Mouse (Mus musculus) forebrain, embryonic 10.5 days (tissue): Measurements from ENCODE around the gene Lclat1. TPM values are rescaled to one million over a fixed set of nuclear protein-coding genes. Genes with fewer than 3 reads are reported as not detected.
"Not testable (repeated sequence)": the region's sequence is repeated elsewhere in the genome, so short reads cannot be mapped to it uniquely, and the experiment has no call there.

Source experiments
- DNase-seq: peaks from one replicate; pipeline ENCODE4 v3.0.0-alpha.2; 2017; ENCODE audit warnings: low spot score; ENCODE audit errors: extremely low spot score
- H3K27ac ChIP-seq: fragments of 300-500 bp; sonication (generic); 2 replicates; pipeline ENCODE4 v1.5.1; 2016; ENCODE audit warnings: mild to moderate bottlenecking
- H3K27me3 ChIP-seq: fragments of 300-500 bp; sonication (generic); 2 replicates; pipeline ENCODE4 v1.6.1; 2016; ENCODE audit warnings: mild to moderate bottlenecking; ENCODE audit not compliant: poor library complexity, severe bottlenecking
- H3K36me3 ChIP-seq: fragments of 300-500 bp; sonication (generic); replicated peaks from 2 replicates; pipeline ENCODE4 v1.6.1; 2016; ENCODE audit warnings: mild to moderate bottlenecking, moderate library complexity
- H3K4me1 ChIP-seq: fragments of 300-500 bp; sonication (generic); 2 replicates; pipeline ENCODE4 v1.6.1; 2016
- H3K4me3 ChIP-seq: fragments of 300-500 bp; sonication (generic); 2 replicates; pipeline ENCODE4 v1.5.1; 2016; ENCODE audit warnings: mild to moderate bottlenecking, moderate library complexity
- H3K9me3 ChIP-seq: fragments of 300-500 bp; sonication (generic); 2 replicates; pipeline ENCODE4 v1.6.1; 2016; ENCODE audit warnings: mild to moderate bottlenecking, moderate library complexity
- WGBS: fragments of 180-500 bp; shearing (Covaris S2); methylation state at CpG from one replicate; pipeline ENCODE4 v1.1.7; 2016; 5-methylcytosine and 5-hydroxymethylcytosine counted together
- polyA plus RNA-seq: library from polyadenylated mRNA; unstranded; fragments of >200 nt; fragmentation: Nextera tagmentation; extraction: Ambion mirVana; gene quantifications from 2 replicates; pipeline ENCODE4 v1.2.1, GENCODE M21; 2016

Lclat1 gene
- polyA plus RNA-seq, 1 experiment from 2014 or later = 10.4 TPM

- no peak overlapping the region for H3K4me3 ChIP-seq
- no peaks in the 10 kb centered on the region for H3K36me3 ChIP-seq
- no peaks in the 10 kb centered on the region for H3K27me3 ChIP-seq
- DNase-seq = no peak
- 86% methylated on average over 2 of the region's 2 CpGs for WGBS
- no peaks in the 10 kb centered on the region for H3K9me3 ChIP-seq
- no peaks in the 10 kb centered on the region for H3K4me1 ChIP-seq
- no peak overlapping the region for H3K27ac ChIP-seq
Observed at GRCm38 (mm10) chr17:73121726-73122125, 13.9 kb downstream of the Lclat1 start.

DNA sequence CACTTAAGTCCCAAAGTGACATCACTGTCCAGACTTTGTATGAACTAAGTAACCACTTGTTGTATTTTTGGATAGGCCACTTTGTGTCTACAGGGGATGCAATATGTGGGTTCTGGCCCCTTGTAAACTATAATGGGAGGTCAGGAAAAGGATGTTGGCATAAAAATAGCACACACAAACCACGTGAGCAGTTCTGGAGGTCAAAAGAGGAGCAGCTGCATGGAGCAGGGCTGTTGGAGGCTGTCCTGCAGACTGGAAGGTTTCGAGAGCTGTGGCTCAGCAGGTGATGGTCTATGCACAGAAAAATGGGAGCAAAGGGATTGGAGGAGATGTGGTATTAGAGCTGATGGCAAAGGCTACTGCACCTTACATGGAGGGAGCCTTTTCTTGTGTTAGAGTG lies 18.6 kb downstream of the Lclat1 start:
- Histone ChIP-seq H3K9me3 (no peaks in the 10 kb centered on the region), H3K36me3 (no peaks in the 10 kb centered on the region), H3K4me3 (no peak overlapping the region), H3K27me3 (no peaks in the 10 kb centered on the region), H3K27ac (no peak overlapping the region), H3K4me1 (no peaks in the 10 kb centered on the region)
- 93% methylated on average over 2 of the region's 2 CpGs for WGBS
- no peak for DNase-seq

- no peaks in the 10 kb centered on the region for H3K36me3 ChIP-seq
- no peaks in the 10 kb centered on the region for H3K27me3 ChIP-seq
- no peaks in the 10 kb centered on the region for H3K4me1 ChIP-seq
- H3K9me3 ChIP-seq = no peaks in the 10 kb centered on the region
- DNase-seq = no peak
- H3K27ac ChIP-seq = no peak overlapping the region
- H3K4me3 ChIP-seq = no peak overlapping the region
Observed at GRCm38 (mm10) chr17:73126903-73127302, 19.1 kb downstream of the Lclat1 start.

- no peak overlapping the region for H3K4me3 ChIP-seq
- H3K27ac ChIP-seq = no peak overlapping the region
- H3K4me1 ChIP-seq = no peaks in the 10 kb centered on the region
- 90% methylated on average over 5 of the region's 5 CpGs for WGBS
- H3K9me3 ChIP-seq = no peaks in the 10 kb centered on the region
- no peak for DNase-seq
- no peaks in the 10 kb centered on the region for H3K27me3 ChIP-seq
- H3K36me3 ChIP-seq = no peaks in the 10 kb centered on the region
Observed at GRCm38 (mm10) chr17:73136562-73137484, 29.0 kb downstream of the Lclat1 start.

DNA sequence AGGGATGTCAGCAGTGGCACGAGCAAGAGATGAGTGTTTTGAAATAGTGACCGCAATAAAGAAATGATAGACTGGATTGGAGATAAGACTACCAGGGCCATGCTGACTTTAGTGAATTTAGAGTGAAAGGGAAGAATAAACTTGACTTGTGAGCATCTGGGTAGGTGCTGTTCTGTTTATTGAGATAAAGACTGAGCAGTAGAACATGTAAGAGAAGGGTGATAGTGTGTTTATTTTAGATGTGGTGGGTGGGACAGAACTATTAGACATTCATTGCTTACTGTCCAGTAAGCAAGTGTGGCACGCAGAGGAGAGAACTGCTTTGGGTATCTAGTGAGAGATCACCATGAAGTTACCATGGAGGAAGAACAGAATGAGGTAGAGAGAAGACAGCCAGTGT lies 30.4 kb downstream of the Lclat1 start:
- no peaks in the 10 kb centered on the region for H3K36me3 ChIP-seq
- H3K27me3 ChIP-seq = no peaks in the 10 kb centered on the region
- no peaks in the 10 kb centered on the region for H3K4me1 ChIP-seq
- no peak overlapping the region for H3K27ac ChIP-seq
- DNase-seq = no peak
- WGBS = 97% methylated on average over 3 of the region's 3 CpGs
- no peak overlapping the region for H3K4me3 ChIP-seq
- H3K9me3 ChIP-seq = no peaks in the 10 kb centered on the region

DNA sequence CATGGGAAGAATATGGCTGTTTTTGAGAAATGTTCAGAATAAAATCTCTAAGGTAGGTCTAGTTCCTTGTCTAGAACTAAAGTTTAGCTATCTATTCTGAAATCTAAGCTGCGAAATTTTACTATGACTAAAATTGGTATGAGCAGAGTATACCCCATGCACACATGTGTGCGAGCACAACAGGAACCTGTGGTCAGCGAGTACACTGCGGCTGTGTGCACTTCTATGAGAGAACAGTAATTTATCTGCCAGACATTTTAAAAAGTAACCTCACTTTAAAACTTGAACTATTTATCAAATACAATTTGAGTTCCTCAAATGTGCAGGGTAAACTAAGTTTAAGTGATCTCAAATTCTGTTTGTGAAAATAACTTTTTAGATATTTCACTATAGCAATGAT lies 34.2 kb downstream of the Lclat1 start:
- DNase-seq = no peak
- Histone ChIP-seq H3K9me3 (no peaks in the 10 kb centered on the region), H3K4me3 (no peak overlapping the region), H3K27me3 (no peaks in the 10 kb centered on the region), H3K36me3 (no peaks in the 10 kb centered on the region), H3K4me1 (no peaks in the 10 kb centered on the region), H3K27ac (no peak overlapping the region)
- 95% methylated on average over 4 of the region's 4 CpGs for WGBS

- Histone ChIP-seq H3K4me3 (no peak overlapping the region), H3K27me3 (no peaks in the 10 kb centered on the region), H3K36me3 (no peaks in the 10 kb centered on the region), H3K4me1 (no peaks in the 10 kb centered on the region), H3K27ac (no peak overlapping the region), H3K9me3 (no peaks in the 10 kb centered on the region)
- no peak for DNase-seq
- WGBS = 83% methylated on average over 2 of the region's 2 CpGs
Observed at GRCm38 (mm10) chr17:73142445-73142844, 34.7 kb downstream of the Lclat1 start.

GRCm38 (mm10) chr17:73145426-73145825 lies 37.6 kb downstream of the Lclat1 start:
- 95% methylated on average over 2 of the region's 2 CpGs for WGBS
- Histone ChIP-seq H3K36me3 (no peaks in the 10 kb centered on the region), H3K4me1 (no peaks in the 10 kb centered on the region), H3K9me3 (no peaks in the 10 kb centered on the region), H3K27ac (no peak overlapping the region), H3K4me3 (no peak overlapping the region), H3K27me3 (no peaks in the 10 kb centered on the region)
- DNase-seq = no peak

DNA sequence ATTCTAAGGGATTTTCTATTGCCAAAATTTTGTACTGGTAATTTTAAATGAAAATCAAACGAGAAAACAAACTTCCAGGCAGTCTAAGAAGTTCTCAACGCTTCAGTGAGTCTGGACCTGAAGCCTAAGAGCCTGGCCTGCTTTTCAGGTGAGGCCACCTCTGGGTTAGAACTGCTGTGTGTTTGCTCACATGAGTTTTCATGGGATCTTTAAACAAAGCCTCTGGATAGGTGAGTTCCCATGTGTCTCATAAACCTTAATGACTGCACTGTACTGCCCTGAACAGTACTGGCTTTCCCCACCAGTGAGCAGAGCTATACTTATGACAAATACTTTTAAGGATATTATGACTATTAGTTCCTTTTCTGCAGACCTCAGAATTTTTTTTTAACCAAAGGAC lies 40.8 kb downstream of the Lclat1 start:
- DNase-seq = no peak
- Histone ChIP-seq H3K36me3 (no peaks in the 10 kb centered on the region), H3K4me3 (no peak overlapping the region), H3K27me3 (no peaks in the 10 kb centered on the region), H3K27ac (no peak overlapping the region), H3K4me1 (no peaks in the 10 kb centered on the region), H3K9me3 (no peaks in the 10 kb centered on the region)
- WGBS = 88% methylated on average over 2 of the region's 2 CpGs

DNA sequence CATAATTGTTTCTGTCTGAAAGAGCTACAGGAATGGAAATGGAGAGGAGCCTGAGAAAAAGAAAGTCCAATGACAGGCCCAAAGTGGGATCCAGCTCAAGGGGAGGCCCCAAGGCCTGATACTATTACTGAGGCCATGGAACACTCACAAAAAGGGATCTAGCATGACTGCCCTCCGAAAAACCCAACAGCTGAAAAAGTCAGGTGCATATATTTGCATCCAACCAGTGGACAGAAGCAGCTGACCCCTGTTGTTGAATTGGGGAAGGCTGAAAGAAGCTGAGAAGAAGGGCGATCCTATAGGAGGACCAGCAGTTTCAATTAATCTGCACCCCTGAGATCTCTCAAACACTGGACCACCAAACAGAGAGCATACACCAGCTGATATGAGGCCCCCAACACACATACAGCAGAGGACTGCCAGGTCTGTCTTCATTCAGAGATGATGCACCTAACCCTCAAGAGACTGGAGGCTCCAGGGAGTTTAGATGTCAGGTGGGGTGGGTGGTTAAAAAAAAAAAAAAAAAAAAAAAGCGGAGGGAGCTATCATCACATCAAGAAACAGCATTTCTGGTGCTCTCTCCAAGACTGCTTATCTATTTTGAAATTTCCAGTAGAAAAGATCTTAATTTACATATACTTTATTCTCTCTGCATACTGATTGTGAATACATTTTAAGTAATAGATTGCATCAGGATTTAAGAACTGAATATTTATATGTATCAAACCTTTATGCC lies 45.2 kb downstream of the Lclat1 start:
- not testable (repeated sequence) for H3K9me3 ChIP-seq, H3K27ac ChIP-seq, H3K4me3 ChIP-seq, H3K4me1 ChIP-seq, DNase-seq, H3K27me3 ChIP-seq, H3K36me3 ChIP-seq
- 89% methylated on average over 3 of the region's 3 CpGs for WGBS

- no peak for DNase-seq
- Histone ChIP-seq H3K27ac (no peak overlapping the region), H3K4me3 (no peak overlapping the region), H3K4me1 (no peaks in the 10 kb centered on the region), H3K9me3 (no peaks in the 10 kb centered on the region), H3K27me3 (no peaks in the 10 kb centered on the region), H3K36me3 (no peaks in the 10 kb centered on the region)
- WGBS = 91% methylated on average over 2 of the region's 2 CpGs
Observed at GRCm38 (mm10) chr17:73153672-73154071, 45.9 kb downstream of the Lclat1 start.

DNA sequence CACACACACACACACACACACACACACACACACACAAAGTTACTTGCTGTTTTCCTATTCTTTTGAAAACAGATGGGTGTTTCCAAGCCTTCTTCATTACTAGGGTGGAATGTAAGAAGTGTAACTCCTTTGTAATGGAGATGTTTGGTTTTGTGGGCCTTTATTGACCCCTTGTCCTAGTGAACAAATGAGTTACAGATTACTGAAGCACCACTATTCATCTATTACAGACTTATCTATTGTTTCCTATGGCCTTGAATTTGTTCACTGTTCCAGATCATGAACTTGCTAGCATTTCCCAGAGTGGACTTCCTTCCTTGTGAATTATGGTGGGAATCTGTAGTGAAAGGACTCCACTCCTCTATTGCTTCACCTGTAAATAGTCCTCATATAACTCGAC lies 48.8 kb downstream of the Lclat1 start:
- DNase-seq = no peak
- WGBS = 76% methylated on average over 1 of the region's 1 CpGs
- Histone ChIP-seq H3K27me3 (no peaks in the 10 kb centered on the region), H3K9me3 (no peaks in the 10 kb centered on the region), H3K4me3 (no peak overlapping the region), H3K4me1 (no peaks in the 10 kb centered on the region), H3K36me3 (no peaks in the 10 kb centered on the region), H3K27ac (no peak overlapping the region)

GRCm38 (mm10) chr17:73161795-73162194 lies 54.0 kb downstream of the Lclat1 start:
- WGBS = 94% methylated on average over 6 of the region's 6 CpGs
- Histone ChIP-seq H3K27ac (no peak overlapping the region), H3K9me3 (no peaks in the 10 kb centered on the region), H3K27me3 (no peaks in the 10 kb centered on the region), H3K36me3 (peaks cover 8% of the 10 kb centered on the region), H3K4me3 (no peak overlapping the region), H3K4me1 (no peaks in the 10 kb centered on the region)
- DNase-seq = no peak
